ENCODE assay signal across 8 mouse cellular contexts in the genomic region with DNA sequence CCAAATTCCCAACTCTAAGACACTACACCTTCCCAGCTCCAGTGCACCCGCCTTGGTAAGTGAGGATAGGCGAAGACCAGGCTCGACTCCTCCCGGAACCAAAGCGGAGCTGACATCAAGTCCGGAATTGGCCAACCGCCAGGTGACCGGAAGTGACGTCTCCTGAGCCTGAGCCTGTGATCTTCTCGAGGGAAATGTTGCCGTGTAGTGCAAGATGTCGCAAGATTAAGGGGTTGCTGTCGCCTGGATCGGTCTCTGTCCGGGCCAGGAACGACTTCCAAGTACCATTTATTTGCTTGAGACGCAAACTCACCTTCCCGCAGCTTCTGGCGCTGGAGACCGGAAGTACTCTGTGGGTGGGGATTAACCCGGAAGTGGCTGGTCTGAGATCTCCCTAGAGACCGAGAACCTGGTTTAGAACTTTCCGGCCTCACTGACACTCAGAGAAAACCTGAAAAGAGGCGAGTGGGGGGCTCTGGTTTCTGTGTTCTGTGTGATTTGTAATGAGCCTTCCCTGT. TPM values are rescaled to one million over a fixed set of nuclear protein-coding genes. Genes with fewer than 3 reads are reported as not detected.
DNase-seq lines count a peak whose midpoint lies in the region; ATAC-seq and TF ChIP-seq lines count a peak whose summit lies in the region.

No protein-coding gene starts in this region.

- peaks cover 15% of the 10 kb centered on the region; the same call in 1 of the 2 replicates for H3K4me1 ChIP-seq in hindbrain, embryonic 12.5 days
- no peaks in the 10 kb centered on the region for H3K4me1 ChIP-seq in lung, postnatal 0 days (ENCODE audit: insufficient read depth, low read depth, low read length)

- H3K27me3 ChIP-seq in Patski, result no peaks in the 10 kb centered on the region
- H3K27me3 ChIP-seq in hindbrain, embryonic 12.5 days, result no peaks in the 10 kb centered on the region
- H3K27me3 ChIP-seq in lung, postnatal 0 days (replicated peaks; ENCODE audit: insufficient read depth, low read length), result no peaks in the 10 kb centered on the region

- peak; percentile 71 for ATAC-seq in Patski
- ATAC-seq in hindbrain, embryonic 12.5 days (ENCODE audit: low FRiP score), result peak; percentile 77
- peak; percentile 95 for ATAC-seq in lung, postnatal 0 days

- H3K9me3 ChIP-seq in hindbrain, embryonic 12.5 days (replicated peaks), result no peaks in the 10 kb centered on the region
- no peaks in the 10 kb centered on the region for H3K9me3 ChIP-seq in lung, postnatal 0 days (ENCODE audit: low read length)

- H3K9ac ChIP-seq in hindbrain, embryonic 12.5 days, result peak overlapping the region; percentile 66
- peak overlapping the region; percentile 58 for H3K9ac ChIP-seq in lung, postnatal 0 days (replicated peaks; ENCODE audit: low read depth)

- peak; percentile 83 for DNase-seq in Patski (ENCODE audit: low read depth, low spot score)
- DNase-seq in cerebellum, postnatal 10 days, result peak; percentile 99 to 100
- peak; percentile 83 to 90 for DNase-seq in frontal cortex, postnatal 10 days (ENCODE audit: low spot score in 2 of 2)
- DNase-seq in layer of hippocampus, postnatal 10 days (ENCODE audit: low spot score in 2 of 2), result peak; percentile 94 to 95
- DNase-seq in lung, postnatal 0 days (ENCODE audit: low spot score), result peak; percentile 95
- peak; percentile 99 for DNase-seq in ovary, postnatal 10 days (ENCODE audit: low spot score)
- DNase-seq in thymus, postnatal 0 days (ENCODE audit: low spot score), result peak; percentile 82

- H3K4me3 ChIP-seq in hindbrain, embryonic 12.5 days, result peak overlapping the region; percentile 50
- H3K4me3 ChIP-seq in lung, postnatal 0 days (ENCODE audit: low read depth, low read length), result peak overlapping the region; percentile 57

- in situ Hi-C loops in Patski (cut with MboI; ENCODE audit: low pct_unique_long_range_greater_than_20kb), result no loop called here

- CTCF ChIA-PET in Patski (lab: Charles Lee), result interaction anchor here (1.3 to 1.8 kb wide), 3 partner anchors 9 to 121 kb away, joined by 3 to 5 read pairs (median 3); partner anchors contain the start of gene Poc1a

- TF ChIP-seq CTCF in Patski (IDR thresholded peaks at IDR 0.05), result no peak
- TF ChIP-seq CTCF in lung, postnatal 0 days (IDR thresholded peaks at IDR 0.05), result no peak

- WGBS in hindbrain, embryonic 12.5 days, result 2% methylated on average over 24 of the region's 24 CpGs
- WGBS in lung, postnatal 0 days, result 1% methylated on average over 24 of the region's 24 CpGs

- peak overlapping the region; percentile 67 for H3K4me2 ChIP-seq in hindbrain, embryonic 12.5 days (replicated peaks)
- peak overlapping the region; percentile 61 for H3K4me2 ChIP-seq in lung, postnatal 0 days (replicated peaks; ENCODE audit: low read depth, low read length)

- no peaks in the 10 kb centered on the region for H3K36me3 ChIP-seq in hindbrain, embryonic 12.5 days
- H3K36me3 ChIP-seq in lung, postnatal 0 days (ENCODE audit: insufficient read depth, low read length), result no peaks in the 10 kb centered on the region

- TF ChIP-seq EP300 in lung, postnatal 0 days (IDR thresholded peaks at IDR 0.05), result peak; percentile 83

- peak overlapping the region; percentile 97 for H3K27ac ChIP-seq in hindbrain, embryonic 12.5 days
- H3K27ac ChIP-seq in lung, postnatal 0 days (ENCODE audit: low read length), result peak overlapping the region; percentile 97

- POLR2A ChIA-PET in Patski (lab: Charles Lee), result interaction anchor here (4.7 kb wide), 1 partner anchor 11 kb away, joined by 30 read pairs; the partner anchor contains the start of gene Wdr82

RNA-seq across cellular contexts. Expression of gene Glyctk, which starts 1.9 kb away (rescaled TPM):
- 1.2 TPM for polyA plus RNA-seq in Patski (2021)
- polyA plus RNA-seq in hindbrain, embryonic 12.5 days (2016; fragmentation: Nextera tagmentation; extraction: Ambion mirVana), result 5.1 and 5.6 TPM in 2 replicates
- total RNA-seq in layer of hippocampus, postnatal 10 days (2021), result 1 to 10 TPM; 4.5 to 6.0 TPM
- 0.67 and 0.71 TPM in 2 replicates for polyA plus RNA-seq in lung, postnatal 0 days (2015; fragmentation: Nextera tagmentation; extraction: Ambion mirVana)
- 3.8 and 4.3 TPM in 2 replicates for polyA plus RNA-seq in thymus, postnatal 0 days (2015; fragmentation: Nextera tagmentation; extraction: Ambion mirVana)

RNA-seq across cellular contexts. Expression of gene Wdr82, which starts 10.9 kb away (rescaled TPM):
- polyA plus RNA-seq in Patski (2021), result 82.0 TPM
- 34.1 and 38.9 TPM in 2 replicates for polyA plus RNA-seq in hindbrain, embryonic 12.5 days (2016; fragmentation: Nextera tagmentation; extraction: Ambion mirVana)
- 100 to 1,000 TPM; 156 to 164 TPM for total RNA-seq in layer of hippocampus, postnatal 10 days (2021)
- polyA plus RNA-seq in lung, postnatal 0 days (2015; fragmentation: Nextera tagmentation; extraction: Ambion mirVana), result 11.3 and 13.2 TPM in 2 replicates
- 19.1 and 20.5 TPM in 2 replicates for polyA plus RNA-seq in thymus, postnatal 0 days (2015; fragmentation: Nextera tagmentation; extraction: Ambion mirVana)

RNA-seq across cellular contexts. Expression of gene Ppm1m, which starts 39.7 kb away (rescaled TPM):
- polyA plus RNA-seq in Patski (2021), result 62.8 TPM
- polyA plus RNA-seq in hindbrain, embryonic 12.5 days (2016; fragmentation: Nextera tagmentation; extraction: Ambion mirVana), result 32.3 and 37.0 TPM in 2 replicates
- 10 to 100 TPM; 12.8 to 18.8 TPM for total RNA-seq in layer of hippocampus, postnatal 10 days (2021)
- polyA plus RNA-seq in lung, postnatal 0 days (2015; fragmentation: Nextera tagmentation; extraction: Ambion mirVana), result 33.4 and 37.2 TPM in 2 replicates
- polyA plus RNA-seq in thymus, postnatal 0 days (2015; fragmentation: Nextera tagmentation; extraction: Ambion mirVana), result 21.0 and 21.4 TPM in 2 replicates

RNA-seq across cellular contexts. Expression of gene Twf2, which starts 43.1 kb away (rescaled TPM):
- 30.7 TPM for polyA plus RNA-seq in Patski (2021)
- 60.2 and 62.1 TPM in 2 replicates for polyA plus RNA-seq in hindbrain, embryonic 12.5 days (2016; fragmentation: Nextera tagmentation; extraction: Ambion mirVana)
- 10 to 100 TPM; 40.8 to 41.3 TPM for total RNA-seq in layer of hippocampus, postnatal 10 days (2021)
- 64.2 and 64.6 TPM in 2 replicates for polyA plus RNA-seq in lung, postnatal 0 days (2015; fragmentation: Nextera tagmentation; extraction: Ambion mirVana)
- 138 and 141 TPM in 2 replicates for polyA plus RNA-seq in thymus, postnatal 0 days (2015; fragmentation: Nextera tagmentation; extraction: Ambion mirVana)

Comparison
In these comparisons a context has a peak if more than half of its experiments do, and no peak if none do; other contexts are left out.
1. Peak in every context shown above with its lines: DNase-seq, ATAC-seq, H3K4me3 ChIP-seq and H3K27ac ChIP-seq.